Mouse (Mus musculus) embryonic facial prominence, embryonic 11.5 days (tissue): Measurements from ENCODE around the gene Thnsl2. TPM values are rescaled to one million over a fixed set of nuclear protein-coding genes. Genes with fewer than 3 reads are reported as not detected.

Experiments used
- ATAC-seq: fragments of 200-750 bp; cut with Nextera tagmentation; replicated peaks from 2 replicates; pipeline ENCODE4 v1.8.0; 2017; ENCODE audit warnings: low read depth; ENCODE audit not compliant: insufficient number of reproducible peaks, low FRiP score, low TSS enrichment
- DNase-seq: peaks from one replicate; pipeline ENCODE4 v3.0.0-alpha.2; 2015; ENCODE audit warnings: low spot score
- H3K27ac ChIP-seq: fragments of 300-500 bp; sonication (generic); replicated peaks from 2 replicates; pipeline ENCODE4 v1.5.1; 2014; ENCODE audit warnings: mild to moderate bottlenecking, low read depth, low read length, control low read depth
- H3K27me3 ChIP-seq: fragments of 300-500 bp; sonication (generic); 2 replicates; pipeline ENCODE4 v1.6.1; 2014; ENCODE audit warnings: mild to moderate bottlenecking, low read length, moderate library complexity, mixed read lengths; ENCODE audit not compliant: control insufficient read depth, insufficient read depth
- H3K36me3 ChIP-seq: fragments of 300-500 bp; sonication (generic); replicated peaks from 2 replicates; pipeline ENCODE4 v1.6.1; 2014; ENCODE audit warnings: low read depth, mild to moderate bottlenecking, low read length, moderate library complexity, mixed read lengths; ENCODE audit not compliant: control insufficient read depth, insufficient read depth
- H3K4me1 ChIP-seq: fragments of 300-500 bp; sonication (generic); 2 replicates; pipeline ENCODE4 v1.6.1; 2014; ENCODE audit warnings: low read length, mixed read lengths; ENCODE audit not compliant: control insufficient read depth, insufficient read depth
- H3K4me2 ChIP-seq: fragments of 300-500 bp; sonication (generic); 2 replicates; pipeline ENCODE4 v1.6.1; 2014; ENCODE audit warnings: low read depth, mild to moderate bottlenecking, control low read depth, low read length, moderate library complexity
- H3K4me3 ChIP-seq: fragments of 300-500 bp; sonication (generic); 2 replicates; pipeline ENCODE4 v1.5.1; 2014; ENCODE audit warnings: low read depth, low read length, control low read depth
- H3K9ac ChIP-seq: fragments of 300-500 bp; sonication (generic); replicated peaks from 2 replicates; pipeline ENCODE4 v1.6.1; 2014; ENCODE audit warnings: mild to moderate bottlenecking, control low read depth, low read length
- H3K9me3 ChIP-seq: fragments of 300-500 bp; sonication (generic); replicated peaks from 2 replicates; pipeline ENCODE4 v1.6.1; 2016; ENCODE audit warnings: mild to moderate bottlenecking, low read length, inconsistent platforms, mixed read lengths; ENCODE audit not compliant: control insufficient read depth
- WGBS: fragments of 180-500 bp; shearing (Covaris S2); extraction: QIAGEN DNeasy Blood & Tissue Kit; methylation state at CpG from one replicate; pipeline ENCODE4 v1.1.7; 2014; 5-methylcytosine and 5-hydroxymethylcytosine counted together
- polyA plus RNA-seq: library from polyadenylated mRNA; unstranded; fragments of >200 nt; fragmentation: Nextera tagmentation; extraction: Ambion mirVana; gene quantifications from 2 replicates; pipeline ENCODE4 v1.2.1, GENCODE M21; 2014

Gene Thnsl2
- polyA plus RNA-seq, 1 experiment from 2014 or later = 4.3 TPM

DNA sequence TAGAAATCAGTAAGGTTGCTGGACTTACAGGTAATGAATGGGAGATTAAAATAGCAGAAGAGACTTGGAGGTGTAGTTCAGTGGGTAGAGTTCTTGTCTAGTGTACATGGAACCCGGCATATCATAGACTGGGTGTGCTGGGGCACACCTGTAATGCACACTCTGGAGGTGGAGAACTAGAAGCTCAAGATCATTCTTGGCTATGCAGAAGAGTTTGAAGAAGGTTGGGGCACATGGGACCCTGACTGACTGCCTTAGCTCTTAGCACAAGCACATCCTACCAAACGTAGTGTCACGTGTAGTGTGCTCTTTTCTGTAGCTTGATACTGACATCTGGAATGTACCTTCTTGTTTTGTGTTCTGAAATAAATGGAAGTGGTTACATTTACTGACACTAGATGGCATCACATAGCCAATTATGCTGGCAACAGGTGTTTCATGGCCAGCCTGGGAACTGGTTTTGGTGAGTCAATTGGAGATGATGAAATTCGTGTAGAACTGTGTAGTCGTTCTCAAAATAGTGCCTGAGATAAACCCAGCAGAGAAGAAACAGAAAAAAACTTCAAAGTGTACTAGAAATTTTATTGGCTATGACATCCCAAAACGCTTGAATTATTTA is 22.4 kb upstream of the Thnsl2 start:
- H3K4me3 ChIP-seq = no peak overlapping the region
- WGBS = 52% methylated on average over 6 of the region's 6 CpGs
- H3K9ac ChIP-seq = no peak overlapping the region
- no peak overlapping the region for H3K4me2 ChIP-seq
- ATAC-seq (no peak), DNase-seq (peak; percentile 69)
- no peaks in the 10 kb centered on the region for H3K4me1 ChIP-seq
- no peaks in the 10 kb centered on the region for H3K36me3 ChIP-seq
- H3K9me3 ChIP-seq = no peaks in the 10 kb centered on the region
- H3K27me3 ChIP-seq = no peaks in the 10 kb centered on the region
- H3K27ac ChIP-seq = no peak overlapping the region

DNA sequence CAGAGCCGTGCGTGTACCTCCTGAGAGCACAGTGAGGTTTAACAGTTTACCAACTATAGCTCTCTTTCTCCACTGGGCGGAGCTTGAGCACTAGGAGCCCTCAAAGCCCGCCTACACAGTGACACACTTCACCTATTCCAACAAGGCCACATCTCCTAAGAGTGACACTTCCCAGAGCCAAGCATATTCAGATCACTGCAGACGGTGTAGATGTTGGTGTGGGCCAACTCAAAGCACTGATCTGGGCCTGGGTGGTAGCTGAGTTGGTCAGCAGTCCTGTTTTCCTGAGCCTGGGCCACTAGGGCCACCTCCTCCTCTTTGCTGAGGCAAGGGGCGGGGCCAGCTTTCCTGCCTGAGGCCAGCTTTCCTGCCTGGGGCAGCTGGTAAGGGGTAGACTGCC is 20.2 kb upstream of the Thnsl2 start:
- DNase-seq (no peak), ATAC-seq (peak; percentile 48)
- H3K36me3 ChIP-seq = no peaks in the 10 kb centered on the region
- H3K27ac ChIP-seq = no peak overlapping the region
- H3K4me1 ChIP-seq = no peaks in the 10 kb centered on the region
- H3K4me3 ChIP-seq = no peak overlapping the region
- 33% methylated on average over 6 of the region's 6 CpGs for WGBS
- no peaks in the 10 kb centered on the region for H3K9me3 ChIP-seq
- H3K9ac ChIP-seq = no peak overlapping the region
- H3K4me2 ChIP-seq = no peak overlapping the region
- H3K27me3 ChIP-seq = no peaks in the 10 kb centered on the region

- ATAC-seq = no peak
These were observed 18.0 kb upstream of the Thnsl2 start for GRCm38 (mm10) chr6:71162269-71162668.

GRCm38 (mm10) chr6:71161290-71161689 is 17.1 kb upstream of the Thnsl2 start:
- no peak for ATAC-seq
- Histone ChIP-seq H3K4me1 (no peaks in the 10 kb centered on the region), H3K27ac (no peak overlapping the region), H3K9me3 (no peaks in the 10 kb centered on the region), H3K27me3 (no peaks in the 10 kb centered on the region), H3K36me3 (no peaks in the 10 kb centered on the region), H3K4me2 (no peak overlapping the region), H3K4me3 (no peak overlapping the region), H3K9ac (no peak overlapping the region)
- no peak for DNase-seq
- 79% methylated on average over 7 of the region's 7 CpGs for WGBS

More at GRCm38 (mm10) chr6:71162269-71162668, 18.0 kb upstream of the Thnsl2 start:
- no peaks in the 10 kb centered on the region for H3K4me1 ChIP-seq
- no peaks in the 10 kb centered on the region for H3K27me3 ChIP-seq
- DNase-seq = no peak
- no peaks in the 10 kb centered on the region for H3K9me3 ChIP-seq
- 75% methylated on average over 4 of the region's 4 CpGs for WGBS
- H3K27ac ChIP-seq = no peak overlapping the region
- no peaks in the 10 kb centered on the region for H3K36me3 ChIP-seq
- no peak overlapping the region for H3K9ac ChIP-seq
- H3K4me3 ChIP-seq = no peak overlapping the region
- no peak overlapping the region for H3K4me2 ChIP-seq

- H3K27ac ChIP-seq = no peak overlapping the region
- no peak overlapping the region for H3K4me3 ChIP-seq
- 79% methylated on average over 5 of the region's 5 CpGs for WGBS
- ATAC-seq = no peak
- H3K9ac ChIP-seq = no peak overlapping the region
- no peak overlapping the region for H3K4me2 ChIP-seq
- H3K4me1 ChIP-seq = no peaks in the 10 kb centered on the region
- H3K36me3 ChIP-seq = no peaks in the 10 kb centered on the region
- DNase-seq = peak; percentile 52
- no peaks in the 10 kb centered on the region for H3K27me3 ChIP-seq
- no peaks in the 10 kb centered on the region for H3K9me3 ChIP-seq
These were observed 12.6 kb upstream of the Thnsl2 start for GRCm38 (mm10) chr6:71156674-71157326.

GRCm38 (mm10) chr6:71154861-71155260 is 10.6 kb upstream of the Thnsl2 start:
- Histone ChIP-seq H3K9me3 (no peaks in the 10 kb centered on the region), H3K4me1 (no peaks in the 10 kb centered on the region), H3K27ac (no peak overlapping the region), H3K4me3 (no peak overlapping the region), H3K4me2 (no peak overlapping the region), H3K36me3 (no peaks in the 10 kb centered on the region), H3K27me3 (no peaks in the 10 kb centered on the region), H3K9ac (no peak overlapping the region)
- DNase-seq (no peak), ATAC-seq (no peak)
- 84% methylated on average over 6 of the region's 6 CpGs for WGBS

DNA sequence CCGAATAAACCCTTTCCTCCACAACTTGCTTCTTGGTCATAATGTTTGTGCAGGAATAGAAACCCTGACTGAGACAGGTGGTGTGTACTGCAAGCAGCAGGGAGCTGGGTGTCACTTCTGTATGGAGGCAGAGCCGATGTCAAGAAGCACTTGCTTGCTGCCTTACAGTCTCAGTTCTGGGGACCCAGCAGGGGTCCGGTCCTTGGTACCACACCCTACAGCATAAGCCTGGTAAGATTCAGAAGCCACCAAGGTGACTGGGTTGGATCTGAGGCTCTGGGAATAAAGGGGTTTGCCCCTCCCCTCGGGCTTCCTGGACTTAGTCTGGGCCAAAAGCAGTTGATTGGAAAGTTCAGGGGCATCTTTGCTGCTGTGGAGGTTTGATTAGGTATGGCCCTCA is 9.2 kb upstream of the Thnsl2 start:
- Histone ChIP-seq H3K4me1 (no peaks in the 10 kb centered on the region), H3K27me3 (no peaks in the 10 kb centered on the region), H3K36me3 (no peaks in the 10 kb centered on the region), H3K27ac (no peak overlapping the region), H3K4me3 (no peak overlapping the region), H3K4me2 (no peak overlapping the region), H3K9me3 (no peaks in the 10 kb centered on the region), H3K9ac (no peak overlapping the region)
- 94% methylated on average over 4 of the region's 4 CpGs for WGBS
- no peak for DNase-seq
- no peak for ATAC-seq

DNA sequence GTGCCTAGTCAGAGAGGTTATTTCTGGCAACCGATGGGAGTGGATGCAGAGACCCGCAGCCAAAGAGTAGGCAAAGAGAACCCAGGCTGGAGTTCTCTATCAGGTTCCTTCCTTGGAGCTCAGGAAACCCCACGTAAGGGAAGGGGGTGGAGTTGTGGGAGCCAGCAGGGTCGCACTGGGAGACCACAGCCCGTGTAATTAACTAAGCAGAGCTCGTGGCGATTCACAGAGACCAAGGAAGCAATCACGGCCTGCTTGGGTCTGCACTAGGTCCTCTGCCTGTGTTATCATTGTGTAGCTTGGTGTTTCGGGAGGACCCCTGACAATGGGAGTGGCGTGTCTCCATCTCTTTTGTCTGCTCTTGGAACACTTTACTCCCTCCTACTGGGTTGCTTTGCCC is 6.9 kb upstream of the Thnsl2 start:
- no peak overlapping the region; the same call in 1 of the 2 replicates for H3K9ac ChIP-seq
- no peaks in the 10 kb centered on the region for H3K9me3 ChIP-seq
- H3K4me1 ChIP-seq = no peaks in the 10 kb centered on the region
- DNase-seq = no peak
- H3K4me2 ChIP-seq = no peak overlapping the region
- no peak for ATAC-seq
- H3K27ac ChIP-seq = no peak overlapping the region
- 41% methylated on average over 10 of the region's 10 CpGs for WGBS
- no peaks in the 10 kb centered on the region for H3K27me3 ChIP-seq
- no peak overlapping the region for H3K4me3 ChIP-seq
- no peaks in the 10 kb centered on the region for H3K36me3 ChIP-seq
